Mouse (Mus musculus) heart, embryonic 16.5 days (tissue): ENCODE results near the gene 9130204L05Rik. TPM values are rescaled to one million over a fixed set of nuclear protein-coding genes. Genes with fewer than 3 reads are reported as not detected.

Experiments
- ATAC-seq: fragments of 200-750 bp; cut with Nextera tagmentation; replicated peaks from 2 replicates; pipeline ENCODE4 v1.8.0; 2017; ENCODE audit warnings: moderate number of reproducible peaks; ENCODE audit not compliant: insufficient read depth, low FRiP score; ENCODE audit errors: extremely low read depth
- H3K27ac ChIP-seq: fragments of 300-500 bp; sonication (generic); 2 replicates; pipeline ENCODE4 v1.5.1; 2014; ENCODE audit warnings: mild to moderate bottlenecking, low read length, control low read depth, moderate library complexity
- H3K27me3 ChIP-seq: fragments of 300-500 bp; sonication (generic); 2 replicates; pipeline ENCODE4 v1.6.1; 2014; ENCODE audit warnings: low read length, mixed read lengths; ENCODE audit not compliant: control insufficient read depth, insufficient read depth
- H3K36me3 ChIP-seq: fragments of 300-500 bp; sonication (generic); 2 replicates; pipeline ENCODE4 v1.6.1; 2014; ENCODE audit not compliant: control insufficient read depth, insufficient read depth
- H3K4me1 ChIP-seq: fragments of 300-500 bp; sonication (generic); 2 replicates; pipeline ENCODE4 v1.6.1; 2014; ENCODE audit warnings: low read length, mixed read lengths; ENCODE audit not compliant: control insufficient read depth, insufficient read depth
- H3K4me2 ChIP-seq: fragments of 300-500 bp; sonication (generic); 2 replicates; pipeline ENCODE4 v1.6.1; 2014; ENCODE audit warnings: low read depth, mild to moderate bottlenecking, control low read depth, low read length
- H3K4me3 ChIP-seq: fragments of 300-500 bp; sonication (generic); 2 replicates; pipeline ENCODE4 v1.5.1; 2014; ENCODE audit warnings: mild to moderate bottlenecking, control low read depth, low read length
- H3K9ac ChIP-seq: fragments of 300-500 bp; sonication (generic); 2 replicates; pipeline ENCODE4 v1.6.1; 2014; ENCODE audit warnings: low read length, control low read depth
- H3K9me3 ChIP-seq: fragments of 300-500 bp; sonication (generic); replicated peaks from 2 replicates; pipeline ENCODE4 v1.6.1; 2016; ENCODE audit warnings: low read length; ENCODE audit not compliant: control insufficient read depth
- WGBS: fragments of 180-500 bp; shearing (Covaris S2); extraction: QIAGEN DNeasy Blood & Tissue Kit; methylation state at CpG from one replicate; pipeline ENCODE4 v1.1.7; 2014; 5-methylcytosine and 5-hydroxymethylcytosine counted together
- polyA plus RNA-seq: library from polyadenylated mRNA; unstranded; fragments of >200 nt; fragmentation: Nextera tagmentation; extraction: Ambion mirVana; gene quantifications from 2 replicates; pipeline ENCODE4 v1.2.1, GENCODE M21; 2015

Gene 9130204L05Rik
- not detected in 2 replicates for polyA plus RNA-seq

DNA sequence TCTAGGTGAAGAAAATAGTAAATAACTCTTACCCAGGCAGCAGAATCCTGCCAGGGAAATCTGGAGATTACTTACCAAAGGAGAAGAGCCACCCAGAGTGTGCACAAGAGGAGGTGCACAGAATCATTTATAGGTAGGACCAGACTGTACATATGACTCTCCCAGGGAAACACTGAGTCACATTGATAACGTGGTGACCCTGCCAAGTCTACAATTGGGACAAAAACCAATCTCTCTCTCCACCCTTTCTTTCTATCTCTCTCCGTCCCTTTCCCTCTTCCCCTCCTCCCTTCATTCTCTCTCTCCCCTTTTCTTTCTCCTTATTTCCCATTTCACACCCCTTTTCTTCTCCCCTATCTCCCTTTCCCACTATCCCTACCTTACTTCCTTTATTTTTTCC lies at the start of gene 9130204L05Rik:
9130204L05Rik (minus strand) TSS at position 101 of the 400 bp plus-strand sequence.
- Histone ChIP-seq H3K9me3 (peaks cover 2% of the 10 kb centered on the region; the same call in 1 of the 2 replicates), H3K4me2 (no peak within 1 kb of the TSS), H3K9ac (no peak within 1 kb of the TSS), H3K27ac (no peak within 1 kb of the TSS), H3K4me3 (no peak within 1 kb of the TSS), H3K27me3 (no peaks in the 10 kb centered on the region), H3K4me1 (no peaks in the 10 kb centered on the region), H3K36me3 (no peaks in the 10 kb centered on the region)
- ATAC-seq = no peak
- WGBS = 57% methylated on average over 2 of the region's 2 CpGs

DNA sequence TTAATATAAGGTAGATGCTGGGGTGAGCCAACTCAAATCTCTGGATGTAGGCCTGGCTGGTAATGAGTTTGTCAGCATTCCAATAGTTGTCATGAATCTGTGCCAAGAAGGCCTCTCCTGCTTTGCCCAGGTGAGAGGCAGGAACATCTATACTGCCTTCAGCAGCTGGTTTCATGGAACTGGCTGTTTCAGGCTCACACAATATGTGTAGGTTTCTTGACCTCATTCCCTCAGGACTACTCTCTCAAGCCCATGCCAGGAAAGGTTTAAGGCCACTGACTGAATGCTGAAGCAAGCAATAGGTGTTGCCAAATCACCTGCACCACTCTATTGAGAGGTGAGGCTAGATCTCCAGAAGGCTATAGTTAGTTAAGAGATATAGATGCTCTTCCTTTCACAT lies 18.1 kb upstream of the 9130204L05Rik start:
- H3K27ac ChIP-seq = no peak overlapping the region
- ATAC-seq = no peak
- H3K4me3 ChIP-seq = no peak overlapping the region
- H3K9me3 ChIP-seq = no peaks in the 10 kb centered on the region
- no peak overlapping the region for H3K9ac ChIP-seq
- H3K4me1 ChIP-seq = no peaks in the 10 kb centered on the region
- no peaks in the 10 kb centered on the region for H3K36me3 ChIP-seq
- H3K27me3 ChIP-seq = no peaks in the 10 kb centered on the region
- H3K4me2 ChIP-seq = no peak overlapping the region

DNA sequence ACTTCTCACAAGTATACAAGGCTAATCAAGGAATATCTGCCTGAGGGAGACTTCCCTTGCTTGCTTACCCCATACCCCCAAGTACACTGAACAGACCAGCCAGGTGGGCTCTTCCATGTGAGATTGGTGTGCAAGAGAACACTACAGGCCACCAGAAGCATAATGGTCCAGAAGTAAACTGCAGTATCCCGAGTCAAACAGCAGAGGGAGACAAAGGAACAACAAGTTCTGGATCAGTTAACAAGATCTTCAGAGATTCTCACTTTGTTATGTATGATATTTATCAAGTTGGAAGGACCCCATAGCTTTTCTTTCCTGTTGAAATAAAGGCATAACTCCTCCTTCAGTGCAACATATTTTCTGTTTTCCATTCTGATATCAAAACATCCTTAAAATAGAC lies 31.4 kb downstream of the 9130204L05Rik start:
- Histone ChIP-seq H3K4me2 (no peak overlapping the region), H3K27me3 (no peaks in the 10 kb centered on the region), H3K36me3 (no peaks in the 10 kb centered on the region), H3K9me3 (no peaks in the 10 kb centered on the region), H3K9ac (no peak overlapping the region), H3K4me3 (no peak overlapping the region), H3K27ac (no peak overlapping the region), H3K4me1 (no peaks in the 10 kb centered on the region)
- no peak for ATAC-seq
- WGBS = 0% methylated on average over 1 of the region's 1 CpGs

DNA sequence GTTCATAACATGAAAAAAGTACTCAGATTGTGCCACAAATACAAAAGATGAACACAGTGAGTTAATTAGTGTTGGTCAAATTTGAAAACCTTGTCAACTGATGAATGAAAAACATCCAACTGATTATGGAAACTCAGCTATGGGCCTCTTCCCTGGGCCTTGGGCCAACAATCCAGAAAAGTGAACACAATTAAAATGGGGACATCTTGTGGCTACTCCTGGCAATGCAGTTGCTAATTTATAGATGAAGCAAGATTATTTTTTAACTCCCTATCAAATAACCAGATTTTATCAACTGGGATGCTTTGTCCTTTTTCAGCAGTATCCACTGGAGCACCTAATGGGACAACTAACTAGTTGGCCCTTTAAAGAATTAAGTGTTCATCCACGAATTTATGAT lies 37.9 kb downstream of the 9130204L05Rik start:
- 7% methylated on average over 1 of the region's 1 CpGs for WGBS
- H3K9me3 ChIP-seq = no peaks in the 10 kb centered on the region
- no peaks in the 10 kb centered on the region for H3K27me3 ChIP-seq
- no peak overlapping the region for H3K4me2 ChIP-seq
- H3K4me1 ChIP-seq = no peaks in the 10 kb centered on the region
- H3K9ac ChIP-seq = no peak overlapping the region
- H3K27ac ChIP-seq = no peak overlapping the region
- no peaks in the 10 kb centered on the region for H3K36me3 ChIP-seq
- H3K4me3 ChIP-seq = no peak overlapping the region
- ATAC-seq = no peak
